Mouse (Mus musculus) embryonic fibroblast, embryonic 13.5 days (primary cell): ENCODE measurements at regions not wholly inside any gene's neighbourhood (a gene's known extent, or its start where the extent isn't known, plus 50 kb on each side); places are given as distances from the start of the nearest gene placed in this dataset.

Source experiments
- H3K27ac ChIP-seq: 2 replicates; pipeline ENCODE4 v1.5.1; 2012; ENCODE audit warnings: low read length, control low read depth, inconsistent platforms; ENCODE audit not compliant: insufficient read depth
- H3K4me1 ChIP-seq: 2 replicates; pipeline ENCODE4 v1.6.1; 2011; ENCODE audit warnings: low read length; ENCODE audit not compliant: control insufficient read depth, insufficient read depth
- H3K4me3 ChIP-seq: 2 replicates; pipeline ENCODE4 v1.5.1; 2011; ENCODE audit warnings: mild to moderate bottlenecking, control low read depth, low read length; ENCODE audit not compliant: insufficient read depth
- CTCF ChIP-seq: IDR thresholded peaks from 2 replicates; pipeline ENCODE4 v1.5.1; 2011; ENCODE audit warnings: mild to moderate bottlenecking, control low read depth, low read length, moderate library complexity, borderline replicate concordance; ENCODE audit not compliant: insufficient read depth
- POLR2A ChIP-seq: IDR thresholded peaks from 2 replicates; pipeline ENCODE4 v1.6.1; 2011; ENCODE audit warnings: low read depth, mild to moderate bottlenecking, control low read depth, low read length, moderate library complexity

DNA sequence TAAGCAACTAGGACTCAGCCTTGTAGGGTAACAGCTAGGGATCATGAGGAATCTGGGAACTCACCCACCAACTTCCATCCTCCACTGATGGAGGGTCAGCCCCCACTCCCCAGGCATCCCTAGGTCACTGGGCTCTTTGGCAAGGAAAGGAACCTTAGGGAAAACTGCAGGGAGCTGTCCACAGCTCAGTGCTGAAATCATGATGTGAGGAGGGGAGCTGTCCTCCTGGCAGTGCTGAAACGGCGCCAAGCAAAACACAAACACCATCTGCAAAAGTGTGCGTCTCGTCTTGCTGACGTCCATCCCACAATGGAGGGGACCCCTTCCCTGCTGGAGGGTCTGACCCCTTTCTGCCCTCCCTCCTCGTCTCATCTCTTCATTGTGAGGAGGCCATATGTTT lies 68.6 kb upstream of the Rph3a start:
- no peak overlapping the region for H3K27ac ChIP-seq
- H3K4me1 ChIP-seq: no peaks in the 10 kb centered on the region
- TF ChIP-seq POLR2A: no peak
- peak; percentile 12; the same call in 1 of the 2 replicates for TF ChIP-seq CTCF
- no peak overlapping the region for H3K4me3 ChIP-seq

DNA sequence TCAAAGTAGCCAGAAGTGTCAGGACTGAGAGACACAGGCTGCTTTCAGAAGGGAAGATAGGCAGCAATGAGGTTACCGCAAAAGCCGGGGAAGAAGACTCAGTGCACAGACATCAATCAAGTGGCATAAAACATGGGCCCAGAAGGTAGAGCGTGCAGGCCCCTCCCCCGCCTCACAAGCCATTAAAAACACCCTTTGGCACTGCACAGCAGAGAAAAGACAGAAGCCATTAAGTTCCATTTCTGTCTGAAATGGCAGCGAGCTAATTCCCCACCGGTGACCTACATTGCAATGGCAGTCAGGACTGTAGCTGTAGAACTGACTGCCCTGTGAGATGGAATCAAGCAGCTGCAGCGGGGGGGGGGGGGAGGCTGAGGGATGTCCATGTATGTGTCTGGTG lies 66.8 kb upstream of the Rph3a start:
- Histone ChIP-seq H3K27ac (no peak overlapping the region), H3K4me1 (no peaks in the 10 kb centered on the region), H3K4me3 (no peak overlapping the region)
- TF ChIP-seq POLR2A (no peak), CTCF (no peak)

DNA sequence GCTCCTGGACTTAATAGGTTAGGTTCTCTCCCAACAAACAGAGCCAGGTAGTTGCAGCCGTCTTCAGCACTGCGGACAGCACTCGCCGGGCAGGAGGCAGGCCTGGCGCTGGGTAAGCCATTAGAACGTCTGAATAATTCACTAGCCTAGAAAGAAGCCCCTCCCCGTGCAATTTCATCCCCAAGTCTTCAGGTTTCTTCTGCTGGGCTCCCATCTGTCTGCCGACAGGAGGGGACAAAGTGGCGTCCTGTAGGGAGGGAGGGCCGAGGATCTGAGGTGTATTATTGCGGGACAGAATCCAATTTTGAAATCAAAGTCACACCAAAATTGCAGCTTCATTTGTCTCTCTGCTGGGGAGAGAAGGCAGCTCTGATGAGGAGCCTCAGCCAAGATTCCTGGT lies 58.9 kb upstream of the Rph3a start:
- H3K4me1 ChIP-seq: no peaks in the 10 kb centered on the region
- TF ChIP-seq POLR2A: no peak
- no peak for TF ChIP-seq CTCF
- H3K4me3 ChIP-seq: no peak overlapping the region
- H3K27ac ChIP-seq: no peak overlapping the region

DNA sequence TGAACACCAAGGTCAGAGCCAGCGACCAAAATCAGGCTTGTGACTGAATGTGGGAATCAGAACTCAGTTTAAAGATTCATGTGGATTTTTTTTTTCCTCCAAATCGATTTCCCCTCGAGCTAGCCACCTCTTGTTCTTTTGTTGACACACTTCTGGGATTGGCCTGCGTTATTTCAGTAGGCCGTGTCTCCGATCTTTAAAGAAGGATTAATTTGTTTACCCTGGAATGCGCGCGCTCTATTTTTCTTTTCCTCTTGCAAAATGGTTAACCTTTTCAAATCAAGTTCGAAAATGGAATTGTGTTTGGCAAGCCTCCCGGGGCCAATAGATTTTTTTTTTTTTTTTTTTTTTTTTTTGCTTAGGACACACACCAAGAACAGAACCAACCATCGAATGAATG lies 54.8 kb upstream of the Rph3a start:
- TF ChIP-seq CTCF: no peak
- no peak for TF ChIP-seq POLR2A
- Histone ChIP-seq H3K27ac (no peak overlapping the region), H3K4me3 (no peak overlapping the region), H3K4me1 (no peaks in the 10 kb centered on the region)

DNA sequence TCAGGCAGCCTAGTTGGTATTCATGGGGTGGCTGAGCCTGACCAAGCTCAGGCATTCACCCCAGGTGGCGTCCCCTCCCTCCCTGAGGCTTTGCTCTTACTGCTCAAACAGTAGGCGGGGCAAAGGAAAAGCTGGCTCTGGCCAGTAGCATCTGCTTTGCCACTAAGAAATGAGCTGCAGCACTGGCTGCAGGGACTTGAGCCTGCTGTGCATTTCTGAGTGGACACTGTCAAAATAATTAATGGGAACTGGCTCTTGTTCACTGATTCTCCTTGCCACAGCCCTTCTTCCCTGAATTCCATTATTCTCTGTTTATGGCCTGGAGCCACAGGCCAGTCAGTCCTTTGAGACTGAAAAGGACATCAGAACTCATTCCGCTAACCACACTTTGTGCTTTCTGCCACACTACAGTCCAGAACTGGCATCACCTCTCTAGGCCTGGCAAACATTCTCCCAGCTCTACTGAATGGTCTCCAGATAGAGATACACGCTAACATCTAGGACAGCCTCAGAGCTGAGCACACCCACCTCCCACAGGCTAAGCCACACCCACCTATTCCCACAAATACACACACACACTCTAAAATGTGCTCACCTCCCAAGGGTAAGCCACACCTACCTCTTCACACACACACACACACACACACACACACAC lies 53.2 kb upstream of the Rph3a start:
- H3K4me3 ChIP-seq: no peak overlapping the region
- TF ChIP-seq POLR2A (no peak), CTCF (no peak)
- no peaks in the 10 kb centered on the region for H3K4me1 ChIP-seq
- H3K27ac ChIP-seq: no peak overlapping the region

DNA sequence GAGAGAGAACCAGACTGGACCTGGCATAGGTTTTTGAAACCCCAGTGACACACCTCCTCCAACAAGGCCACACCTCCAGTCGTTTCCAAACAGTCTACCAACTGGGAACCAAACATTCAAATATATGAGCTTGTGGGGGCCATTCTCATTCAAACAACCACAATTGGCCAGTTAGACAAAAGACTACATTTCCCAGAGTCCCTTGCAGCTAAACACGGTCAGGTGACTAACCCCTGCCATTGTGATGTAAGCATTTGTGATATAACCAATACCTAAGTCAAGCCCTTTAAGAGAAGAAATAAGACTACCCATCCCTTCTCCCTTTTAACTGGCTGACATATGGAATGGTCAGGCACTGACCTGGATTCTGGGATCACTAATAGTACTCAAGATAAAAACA lies 51.8 kb upstream of the Rph3a start:
- Histone ChIP-seq H3K27ac (no peak overlapping the region), H3K4me1 (no peaks in the 10 kb centered on the region), H3K4me3 (no peak overlapping the region)
- no peak for TF ChIP-seq CTCF
- no peak for TF ChIP-seq POLR2A
